Mouse (Mus musculus): Measurements from ENCODE around the gene Klrb1f. TPM values are rescaled to one million over a fixed set of nuclear protein-coding genes. Genes with fewer than 3 reads are reported as not detected.
"Not testable (repeated sequence)": the region's sequence is repeated elsewhere in the genome, so short reads cannot be mapped to it uniquely, and the experiment has no call there.

Gene Klrb1f
- polyA plus RNA-seq, 2 experiments = 0.15 TPM; not detected in 1

DNA sequence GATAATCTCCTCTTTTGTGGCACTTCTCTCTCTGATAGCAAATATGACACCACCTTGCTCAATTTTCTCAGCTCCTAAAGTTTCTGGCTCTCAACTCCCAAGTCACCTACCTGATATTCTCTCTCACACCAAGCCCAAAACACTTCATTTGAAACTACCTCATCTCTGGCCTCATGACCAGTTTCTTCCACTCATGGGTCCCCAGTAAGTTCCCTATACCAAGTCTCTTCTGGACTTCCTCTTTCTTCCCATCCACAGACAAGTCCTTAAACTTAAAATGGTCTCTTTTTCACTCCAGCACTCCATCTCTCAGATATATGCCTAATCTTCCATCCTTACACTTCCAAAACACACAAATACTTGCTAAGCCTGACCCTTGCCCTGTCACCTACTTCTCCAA is 12.3 kb downstream of the Klrb1f start:
- no peaks in the 10 kb centered on the region for H3K36me3 ChIP-seq (ENCODE audit: control insufficient read depth, insufficient read depth, low read length)
- H3K4me3 ChIP-seq (replicated peaks; ENCODE audit: low read length) = no peak overlapping the region
- DNase-seq (ENCODE audit: low spot score) (no peak), ATAC-seq (ENCODE audit: low FRiP score, low read depth) (no peak)
- no peaks in the 10 kb centered on the region for H3K4me1 ChIP-seq (ENCODE audit: control insufficient read depth, insufficient read depth, low read length)
- no peaks in the 10 kb centered on the region for H3K27me3 ChIP-seq (ENCODE audit: control insufficient read depth, insufficient read depth, low read length)
- no peaks in the 10 kb centered on the region for H3K9me3 ChIP-seq (ENCODE audit: control insufficient read depth, low read length)
- no peak overlapping the region for H3K9ac ChIP-seq (ENCODE audit: low read depth, low read length, severe bottlenecking)
- TF ChIP-seq POLR2A (IDR thresholded peaks at IDR 0.05; ENCODE audit: borderline replicate concordance, extremely low read depth, insufficient read depth, insufficient read length) = no peak
- no peak overlapping the region for H3K27ac ChIP-seq (replicated peaks; ENCODE audit: low read depth, low read length)
- no peak overlapping the region for H3K4me2 ChIP-seq (replicated peaks; ENCODE audit: low read depth, low read length, severe bottlenecking)

DNA sequence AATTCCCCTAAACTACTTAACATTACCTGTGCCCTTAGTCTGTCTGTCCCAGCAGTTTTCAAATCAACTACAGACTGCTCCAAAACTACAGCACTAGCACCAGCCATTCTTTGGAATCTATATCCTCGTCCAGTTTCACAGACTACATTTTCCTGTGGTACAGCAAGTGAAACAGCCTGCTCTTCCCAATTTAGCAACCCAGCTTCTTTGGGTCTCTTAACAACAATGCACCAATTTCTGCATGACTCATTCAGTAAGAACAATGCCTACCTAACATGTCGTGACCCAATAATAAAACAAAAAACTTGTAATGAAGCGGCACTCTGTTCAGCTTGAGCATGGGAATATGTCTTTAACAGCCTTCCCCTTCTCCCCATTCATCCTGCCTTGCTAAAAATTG is 19.7 kb downstream of the Klrb1f start:
- no peak for DNase-seq (ENCODE audit: low spot score)
- 72% methylated on average over 3 of the region's 3 CpGs for WGBS
- no peak for ATAC-seq (ENCODE audit: low FRiP score, low read depth)
- TF ChIP-seq POLR2A (IDR thresholded peaks at IDR 0.05; ENCODE audit: borderline replicate concordance, extremely low read depth, insufficient read depth, insufficient read length) = no peak
- H3K36me3 ChIP-seq (ENCODE audit: control insufficient read depth, insufficient read depth, low read length) = no peaks in the 10 kb centered on the region
- H3K4me2 ChIP-seq (replicated peaks; ENCODE audit: low read depth, low read length, severe bottlenecking) = no peak overlapping the region
- H3K9ac ChIP-seq (ENCODE audit: low read depth, low read length, severe bottlenecking) = no peak overlapping the region
- no peaks in the 10 kb centered on the region for H3K4me1 ChIP-seq (ENCODE audit: control insufficient read depth, insufficient read depth, low read length)
- no peaks in the 10 kb centered on the region for H3K9me3 ChIP-seq (ENCODE audit: control insufficient read depth, low read length)
- no peak overlapping the region for H3K4me3 ChIP-seq (replicated peaks; ENCODE audit: low read length)
- no peak overlapping the region for H3K27ac ChIP-seq (replicated peaks; ENCODE audit: low read depth, low read length)
- no peaks in the 10 kb centered on the region for H3K27me3 ChIP-seq (ENCODE audit: control insufficient read depth, insufficient read depth, low read length)

DNA sequence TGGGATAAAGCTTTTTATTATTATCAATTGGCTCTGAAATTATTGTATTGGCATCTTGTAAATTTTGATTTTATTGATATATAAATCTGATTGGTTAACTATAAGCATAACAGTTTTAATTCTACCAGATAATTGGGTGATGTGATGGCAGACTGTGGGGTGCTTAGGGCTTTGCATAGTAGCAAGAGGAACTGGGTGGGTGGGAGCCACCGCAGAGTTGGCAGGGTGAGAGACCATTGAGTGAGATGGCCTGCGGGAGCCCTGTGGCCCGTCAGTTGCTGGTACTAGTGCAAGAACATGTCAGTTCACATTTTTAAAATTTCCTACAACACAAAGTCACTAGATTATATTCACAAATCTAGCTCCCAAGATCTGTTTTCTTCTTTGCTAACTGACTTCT is 20.2 kb downstream of the Klrb1f start:
- Histone ChIP-seq H3K36me3 (ENCODE audit: control insufficient read depth, insufficient read depth, low read length) (no peaks in the 10 kb centered on the region), H3K4me1 (ENCODE audit: control insufficient read depth, insufficient read depth, low read length) (no peaks in the 10 kb centered on the region), H3K27ac (replicated peaks; ENCODE audit: low read depth, low read length) (no peak overlapping the region), H3K27me3 (ENCODE audit: control insufficient read depth, insufficient read depth, low read length) (no peaks in the 10 kb centered on the region), H3K9ac (ENCODE audit: low read depth, low read length, severe bottlenecking) (no peak overlapping the region), H3K4me2 (replicated peaks; ENCODE audit: low read depth, low read length, severe bottlenecking) (no peak overlapping the region), H3K9me3 (ENCODE audit: control insufficient read depth, low read length) (no peaks in the 10 kb centered on the region), H3K4me3 (replicated peaks; ENCODE audit: low read length) (no peak overlapping the region)
- WGBS = 79% methylated on average over 3 of the region's 3 CpGs
- no peak for ATAC-seq (ENCODE audit: low FRiP score, low read depth)
- TF ChIP-seq POLR2A (IDR thresholded peaks at IDR 0.05; ENCODE audit: borderline replicate concordance, extremely low read depth, insufficient read depth, insufficient read length) = no peak
- DNase-seq (ENCODE audit: low spot score) = no peak

DNA sequence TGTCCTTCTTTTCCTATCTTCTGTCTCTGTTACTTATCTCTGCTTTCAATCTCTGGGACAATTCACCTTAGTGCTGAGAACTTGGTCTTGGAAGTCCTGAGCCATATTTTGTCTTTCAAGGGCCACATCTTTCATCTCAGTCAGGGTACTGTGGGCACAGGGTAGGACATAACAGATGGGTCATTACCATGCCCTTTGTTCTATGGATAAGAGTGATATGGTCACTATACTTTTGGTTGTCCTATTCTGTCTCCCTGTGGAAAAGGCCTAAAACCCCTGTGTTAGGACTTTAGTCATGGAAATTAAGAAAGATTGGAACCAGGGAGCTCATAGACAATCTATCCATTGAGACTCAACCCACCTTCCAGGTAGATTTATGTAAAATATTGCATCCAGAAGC is 20.8 kb downstream of the Klrb1f start:
- H3K27ac ChIP-seq (replicated peaks; ENCODE audit: low read depth, low read length) = no peak overlapping the region
- no peaks in the 10 kb centered on the region for H3K27me3 ChIP-seq (ENCODE audit: control insufficient read depth, insufficient read depth, low read length)
- ATAC-seq (ENCODE audit: low FRiP score, low read depth) (no peak), DNase-seq (ENCODE audit: low spot score) (no peak)
- H3K9me3 ChIP-seq (ENCODE audit: control insufficient read depth, low read length) = no peaks in the 10 kb centered on the region
- H3K9ac ChIP-seq (ENCODE audit: low read depth, low read length, severe bottlenecking) = no peak overlapping the region
- no peak overlapping the region for H3K4me3 ChIP-seq (replicated peaks; ENCODE audit: low read length)
- TF ChIP-seq POLR2A (IDR thresholded peaks at IDR 0.05; ENCODE audit: borderline replicate concordance, extremely low read depth, insufficient read depth, insufficient read length) = no peak
- no peaks in the 10 kb centered on the region for H3K4me1 ChIP-seq (ENCODE audit: control insufficient read depth, insufficient read depth, low read length)
- no peak overlapping the region for H3K4me2 ChIP-seq (replicated peaks; ENCODE audit: low read depth, low read length, severe bottlenecking)
- no peaks in the 10 kb centered on the region for H3K36me3 ChIP-seq (ENCODE audit: control insufficient read depth, insufficient read depth, low read length)

DNA sequence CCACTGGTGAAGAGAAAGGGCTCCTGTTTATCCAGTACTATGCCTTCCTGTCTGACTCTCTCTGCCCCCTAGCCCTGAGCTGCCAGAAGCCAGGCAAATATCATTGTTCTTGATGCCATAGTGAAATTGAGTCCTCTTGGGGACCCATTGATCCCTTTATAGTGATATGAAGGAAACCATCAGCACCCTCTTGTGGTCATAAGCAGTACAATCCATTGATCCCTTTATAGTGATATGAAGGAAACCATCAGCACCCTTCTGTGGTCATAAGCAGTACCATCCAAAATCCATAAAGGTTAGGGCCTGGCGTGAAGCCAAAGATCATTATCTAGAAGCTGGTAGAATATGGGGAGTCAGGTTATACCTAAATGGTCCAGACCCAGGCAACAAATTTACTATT is 21.3 kb downstream of the Klrb1f start:
- peak; percentile 57 for ATAC-seq (ENCODE audit: low FRiP score, low read depth)
- H3K36me3 ChIP-seq (ENCODE audit: control insufficient read depth, insufficient read depth, low read length) = no peaks in the 10 kb centered on the region
- no peak overlapping the region for H3K4me3 ChIP-seq (replicated peaks; ENCODE audit: low read length)
- TF ChIP-seq POLR2A (IDR thresholded peaks at IDR 0.05; ENCODE audit: borderline replicate concordance, extremely low read depth, insufficient read depth, insufficient read length) = no peak
- no peaks in the 10 kb centered on the region for H3K9me3 ChIP-seq (ENCODE audit: control insufficient read depth, low read length)
- no peak overlapping the region for H3K27ac ChIP-seq (replicated peaks; ENCODE audit: low read depth, low read length)
- DNase-seq (ENCODE audit: low spot score) = peak; percentile 43
- H3K4me2 ChIP-seq (replicated peaks; ENCODE audit: low read depth, low read length, severe bottlenecking) = no peak overlapping the region
- no peak overlapping the region for H3K9ac ChIP-seq (ENCODE audit: low read depth, low read length, severe bottlenecking)
- no peaks in the 10 kb centered on the region for H3K27me3 ChIP-seq (ENCODE audit: control insufficient read depth, insufficient read depth, low read length)
- H3K4me1 ChIP-seq (ENCODE audit: control insufficient read depth, insufficient read depth, low read length) = no peaks in the 10 kb centered on the region
- WGBS = 62% methylated on average over 1 of the region's 1 CpGs

DNA sequence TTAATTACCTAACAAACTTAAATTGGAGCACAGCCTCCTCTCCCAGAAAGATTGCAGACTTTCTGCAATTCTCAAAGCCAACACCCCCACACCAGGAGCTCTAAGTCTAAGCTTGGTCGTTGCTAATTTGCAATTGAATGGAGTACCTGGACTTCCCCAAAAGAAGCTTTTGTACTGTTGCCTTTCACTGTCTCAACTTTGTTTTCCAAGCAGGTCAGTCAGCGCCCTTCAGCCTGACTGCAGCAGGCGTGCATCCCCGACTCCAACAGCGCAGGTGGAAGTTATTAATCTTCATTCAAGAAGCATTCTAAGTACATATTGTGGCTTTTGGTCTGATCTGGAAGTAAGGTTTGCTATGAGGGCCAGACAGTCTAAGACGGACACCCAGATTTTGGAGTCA is 39.4 kb downstream of the Klrb1f start:
- Histone ChIP-seq H3K4me3 (replicated peaks; ENCODE audit: low read length) (no peak overlapping the region), H3K27me3 (ENCODE audit: control insufficient read depth, insufficient read depth, low read length) (no peaks in the 10 kb centered on the region), H3K9me3 (ENCODE audit: control insufficient read depth, low read length) (no peaks in the 10 kb centered on the region), H3K9ac (ENCODE audit: low read depth, low read length, severe bottlenecking) (no peak overlapping the region), H3K27ac (replicated peaks; ENCODE audit: low read depth, low read length) (no peak overlapping the region), H3K36me3 (ENCODE audit: control insufficient read depth, insufficient read depth, low read length) (no peaks in the 10 kb centered on the region), H3K4me1 (ENCODE audit: control insufficient read depth, insufficient read depth, low read length) (no peaks in the 10 kb centered on the region), H3K4me2 (replicated peaks; ENCODE audit: low read depth, low read length, severe bottlenecking) (no peak overlapping the region)
- DNase-seq (ENCODE audit: low spot score) = no peak
- ATAC-seq (ENCODE audit: low FRiP score, low read depth) = no peak
- WGBS = 86% methylated on average over 6 of the region's 6 CpGs
- no peak for TF ChIP-seq POLR2A (IDR thresholded peaks at IDR 0.05; ENCODE audit: borderline replicate concordance, extremely low read depth, insufficient read depth, insufficient read length)

DNA sequence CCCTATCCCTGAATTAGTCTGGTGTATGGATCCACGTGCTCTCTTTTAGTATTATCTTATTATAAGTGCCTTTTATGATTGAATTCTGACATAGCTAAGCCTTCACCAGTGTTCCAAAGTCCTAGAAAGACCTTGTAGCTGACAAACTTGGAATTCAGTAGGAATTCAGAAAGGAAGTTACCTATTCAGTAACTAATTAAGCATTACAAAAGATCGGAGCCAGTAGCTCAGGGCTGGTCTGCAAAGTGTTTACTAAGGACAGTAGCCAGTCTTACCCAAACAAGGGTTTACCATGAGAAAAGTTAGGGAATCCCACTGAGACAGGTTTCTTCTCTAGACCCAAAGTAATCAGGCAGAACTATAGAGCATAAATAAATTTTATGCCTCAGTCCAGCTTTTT is 40.3 kb downstream of the Klrb1f start:
- H3K27me3 ChIP-seq (ENCODE audit: control insufficient read depth, insufficient read depth, low read length); ATAC-seq (ENCODE audit: low FRiP score, low read depth); H3K4me3 ChIP-seq (replicated peaks; ENCODE audit: low read length); DNase-seq (ENCODE audit: low spot score); H3K9ac ChIP-seq (ENCODE audit: low read depth, low read length, severe bottlenecking); H3K36me3 ChIP-seq (ENCODE audit: control insufficient read depth, insufficient read depth, low read length); H3K27ac ChIP-seq (replicated peaks; ENCODE audit: low read depth, low read length); H3K9me3 ChIP-seq (ENCODE audit: control insufficient read depth, low read length); H3K4me2 ChIP-seq (replicated peaks; ENCODE audit: low read depth, low read length, severe bottlenecking); H3K4me1 ChIP-seq (ENCODE audit: control insufficient read depth, insufficient read depth, low read length): not testable (repeated sequence)
- 78% methylated on average over 2 of the region's 2 CpGs for WGBS
